Mouse (Mus musculus) heart, embryonic 14.5 days (tissue): ENCODE results near the gene Rab3gap1. TPM values are rescaled to one million over a fixed set of nuclear protein-coding genes. Genes with fewer than 3 reads are reported as not detected.
A peak's percentile ranks its signal among the peaks of the same experiment; 100 is the strongest.

Source experiments
- ATAC-seq: fragments of 200-750 bp; cut with Nextera tagmentation; 2 replicates; pipeline ENCODE4 v1.8.0; 2017; ENCODE audit warnings: low read depth, moderate TSS enrichment; ENCODE audit not compliant: insufficient number of reproducible peaks, insufficient read depth, low FRiP score
- H3K27ac ChIP-seq, 2 experiments: fragments of 200-500 bp in 1 of 2; fragments of 300-500 bp in 1 of 2; sonication (generic) in 1 of 2; replicated peaks in 1 of 2; 2 replicates each; pipeline ENCODE4 v1.5.1; 2012 to 2014; ENCODE audit warnings: low read depth in 2 of 2, low read length in 2 of 2, control low read depth in 1 of 2, mild to moderate bottlenecking in 1 of 2, mixed read lengths in 1 of 2; ENCODE audit not compliant: control insufficient read depth in 1 of 2, insufficient read depth in 1 of 2
- H3K27me3 ChIP-seq: fragments of 300-500 bp; sonication (generic); 2 replicates; pipeline ENCODE4 v1.6.1; 2014; ENCODE audit warnings: mild to moderate bottlenecking, low read length, control low read depth; ENCODE audit not compliant: control insufficient read depth, insufficient read depth
- H3K36me3 ChIP-seq: fragments of 300-500 bp; sonication (generic); 2 replicates; pipeline ENCODE4 v1.6.1; 2014; ENCODE audit warnings: mild to moderate bottlenecking, control low read depth, low read length, mixed read lengths; ENCODE audit not compliant: control insufficient read depth, insufficient read depth
- H3K4me1 ChIP-seq, 2 experiments: fragments of 200-500 bp in 1 of 2; fragments of 300-500 bp in 1 of 2; sonication (generic) in 1 of 2; 2 replicates each; pipeline ENCODE4 v1.6.1; 2012 to 2014; ENCODE audit warnings: low read length in 2 of 2, control low read depth in 1 of 2, mixed read lengths in 1 of 2; ENCODE audit not compliant: control insufficient read depth in 2 of 2, insufficient read depth in 2 of 2
- H3K4me2 ChIP-seq: fragments of 300-500 bp; sonication (generic); 2 replicates; pipeline ENCODE4 v1.6.1; 2014; ENCODE audit warnings: mild to moderate bottlenecking, low read length
- H3K4me3 ChIP-seq, 2 experiments: fragments of 200-500 bp in 1 of 2; fragments of 300-500 bp in 1 of 2; sonication (generic) in 1 of 2; 2 replicates each; pipeline ENCODE4 v1.5.1; 2012 to 2014; ENCODE audit warnings: low read length in 2 of 2, mild to moderate bottlenecking in 2 of 2, control low read depth in 1 of 2, low read depth in 1 of 2, moderate library complexity in 1 of 2; ENCODE audit not compliant: control insufficient read depth in 1 of 2, insufficient read depth in 1 of 2
- H3K9ac ChIP-seq: fragments of 300-500 bp; sonication (generic); 2 replicates; pipeline ENCODE4 v1.6.1; 2014; ENCODE audit warnings: mild to moderate bottlenecking, low read length
- H3K9me3 ChIP-seq: fragments of 300-500 bp; sonication (generic); 2 replicates; pipeline ENCODE4 v1.6.1; 2016; ENCODE audit warnings: low read length, control low read depth; ENCODE audit not compliant: control insufficient read depth
- WGBS: fragments of 180-500 bp; shearing (Covaris S2); extraction: QIAGEN DNeasy Blood & Tissue Kit; methylation state at CpG from one replicate; pipeline ENCODE4 v1.1.7; 2014; 5-methylcytosine and 5-hydroxymethylcytosine counted together
- polyA plus RNA-seq: library from polyadenylated mRNA; unstranded; fragments of >200 nt; fragmentation: Nextera tagmentation; extraction: Ambion mirVana; gene quantifications from 2 replicates; pipeline ENCODE4 v1.2.1, GENCODE M21; 2014

Rab3gap1 gene
- polyA plus RNA-seq, 1 experiment from 2014 or later = 29.7 TPM

- H3K36me3 ChIP-seq = no peaks in the 10 kb centered on the region
- no peaks in the 10 kb centered on the region for H3K27me3 ChIP-seq
- no peak for ATAC-seq
- WGBS = 74% methylated on average over 7 of the region's 7 CpGs
- no peak overlapping the region for H3K4me3 ChIP-seq
- H3K27ac ChIP-seq = no peak overlapping the region
- H3K4me1 ChIP-seq = no peaks in the 10 kb centered on the region
- no peaks in the 10 kb centered on the region for H3K9me3 ChIP-seq
- H3K9ac ChIP-seq = no peak overlapping the region
- H3K4me2 ChIP-seq = no peak overlapping the region
These were observed 4.8 kb upstream of the Rab3gap1 start for GRCm38 (mm10) chr1:127863806-127864205.

- Histone ChIP-seq H3K27me3 (no peaks in the 10 kb centered on the region), H3K4me2 (peak overlapping the region; percentile 77), H3K4me3 (peak overlapping the region; percentile 59 to 67), H3K27ac (peak overlapping the region in 1 of 2 experiments; percentile 81; a peak in 2 of 4 replicates), H3K9me3 (no peaks in the 10 kb centered on the region), H3K9ac (peak overlapping the region; percentile 76), H3K36me3 (peaks cover 21% of the 10 kb centered on the region), H3K4me1 (peaks cover 0 to 7% of the 10 kb centered on the region in 2 experiments; a peak in 2 of 4 replicates)
- ATAC-seq = no peak
- 21% methylated on average over 8 of the region's 8 CpGs for WGBS
These were observed 703 bp downstream of the Rab3gap1 start for GRCm38 (mm10) chr1:127869276-127869675.

- Histone ChIP-seq H3K4me3 (no peak overlapping the region), H3K4me1 (no peaks in the 10 kb centered on the region), H3K27ac (no peak overlapping the region), H3K4me2 (no peak overlapping the region), H3K27me3 (no peaks in the 10 kb centered on the region), H3K9ac (no peak overlapping the region), H3K36me3 (peaks cover 25% of the 10 kb centered on the region), H3K9me3 (no peaks in the 10 kb centered on the region)
- no peak for ATAC-seq
- WGBS = 59% methylated on average over 1 of the region's 1 CpGs
These were observed 30.8 kb downstream of the Rab3gap1 start for GRCm38 (mm10) chr1:127899401-127899800.

GRCm38 (mm10) chr1:127904774-127905385, 36.3 kb downstream of the Rab3gap1 start:
- no peaks in the 10 kb centered on the region for H3K4me1 ChIP-seq
- H3K4me3 ChIP-seq = no peak overlapping the region
- no peaks in the 10 kb centered on the region for H3K27me3 ChIP-seq
- no peaks in the 10 kb centered on the region for H3K9me3 ChIP-seq
- peaks cover 46% of the 10 kb centered on the region for H3K36me3 ChIP-seq
- ATAC-seq = no peak
- no peak overlapping the region for H3K4me2 ChIP-seq
- WGBS = 76% methylated on average over 2 of the region's 2 CpGs
- H3K27ac ChIP-seq = no peak overlapping the region
- H3K9ac ChIP-seq = no peak overlapping the region

- ATAC-seq = no peak
- Histone ChIP-seq H3K4me1 (no peaks in the 10 kb centered on the region), H3K4me2 (no peak overlapping the region), H3K27me3 (no peaks in the 10 kb centered on the region), H3K9me3 (no peaks in the 10 kb centered on the region), H3K4me3 (no peak overlapping the region), H3K36me3 (peaks cover 45% of the 10 kb centered on the region), H3K9ac (no peak overlapping the region), H3K27ac (no peak overlapping the region)
- 81% methylated on average over 4 of the region's 4 CpGs for WGBS
These were observed 44.5 kb downstream of the Rab3gap1 start for GRCm38 (mm10) chr1:127913116-127913515.

- H3K9me3 ChIP-seq = no peaks in the 10 kb centered on the region
- no peak overlapping the region for H3K4me2 ChIP-seq
- H3K4me1 ChIP-seq = no peaks in the 10 kb centered on the region
- WGBS = 66% methylated on average over 6 of the region's 6 CpGs
- H3K4me3 ChIP-seq = no peak overlapping the region
- no peak overlapping the region for H3K9ac ChIP-seq
- no peaks in the 10 kb centered on the region for H3K27me3 ChIP-seq
- ATAC-seq = no peak
- H3K36me3 ChIP-seq = peaks cover 57% of the 10 kb centered on the region
- H3K27ac ChIP-seq = no peak overlapping the region
These were observed 46.7 kb downstream of the Rab3gap1 start for GRCm38 (mm10) chr1:127915316-127915715.

GRCm38 (mm10) chr1:127915802-127916201, 47.2 kb downstream of the Rab3gap1 start:
- no peak for ATAC-seq
- Histone ChIP-seq H3K27me3 (no peaks in the 10 kb centered on the region), H3K4me3 (no peak overlapping the region), H3K9me3 (no peaks in the 10 kb centered on the region), H3K4me2 (no peak overlapping the region), H3K36me3 (peaks cover 55% of the 10 kb centered on the region), H3K4me1 (no peaks in the 10 kb centered on the region), H3K27ac (no peak overlapping the region), H3K9ac (no peak overlapping the region)
- 42% methylated on average over 1 of the region's 1 CpGs for WGBS

GRCm38 (mm10) chr1:127933405-127933804, 64.8 kb downstream of the Rab3gap1 start:
- no peak for ATAC-seq
- H3K27ac ChIP-seq = no peak overlapping the region
- no peaks in the 10 kb centered on the region for H3K27me3 ChIP-seq
- no peak overlapping the region for H3K4me3 ChIP-seq
- H3K9ac ChIP-seq = no peak overlapping the region
- H3K4me2 ChIP-seq = no peak overlapping the region
- 91% methylated on average over 2 of the region's 2 CpGs for WGBS
- H3K9me3 ChIP-seq = no peaks in the 10 kb centered on the region
- H3K4me1 ChIP-seq = peaks cover 2 to 7% of the 10 kb centered on the region in 2 experiments; a peak in 1 of 4 replicates
- peaks cover 68% of the 10 kb centered on the region for H3K36me3 ChIP-seq
